Mouse (Mus musculus) urinary bladder, postnatal 0 days (tissue): ENCODE measurements around the gene Synj2. TPM values are rescaled to one million over a fixed set of nuclear protein-coding genes. Genes with fewer than 3 reads are reported as not detected.

Experiments
- polyA plus RNA-seq: library from polyadenylated mRNA; unstranded; fragments of >200 nt; fragmentation: Nextera tagmentation; extraction: Ambion mirVana; gene quantifications from 2 replicates; pipeline ENCODE4 v1.2.1, GENCODE M21; 2015

Gene Synj2
- polyA plus RNA-seq = 7.5 and 8.4 TPM in 2 replicates

DNA sequence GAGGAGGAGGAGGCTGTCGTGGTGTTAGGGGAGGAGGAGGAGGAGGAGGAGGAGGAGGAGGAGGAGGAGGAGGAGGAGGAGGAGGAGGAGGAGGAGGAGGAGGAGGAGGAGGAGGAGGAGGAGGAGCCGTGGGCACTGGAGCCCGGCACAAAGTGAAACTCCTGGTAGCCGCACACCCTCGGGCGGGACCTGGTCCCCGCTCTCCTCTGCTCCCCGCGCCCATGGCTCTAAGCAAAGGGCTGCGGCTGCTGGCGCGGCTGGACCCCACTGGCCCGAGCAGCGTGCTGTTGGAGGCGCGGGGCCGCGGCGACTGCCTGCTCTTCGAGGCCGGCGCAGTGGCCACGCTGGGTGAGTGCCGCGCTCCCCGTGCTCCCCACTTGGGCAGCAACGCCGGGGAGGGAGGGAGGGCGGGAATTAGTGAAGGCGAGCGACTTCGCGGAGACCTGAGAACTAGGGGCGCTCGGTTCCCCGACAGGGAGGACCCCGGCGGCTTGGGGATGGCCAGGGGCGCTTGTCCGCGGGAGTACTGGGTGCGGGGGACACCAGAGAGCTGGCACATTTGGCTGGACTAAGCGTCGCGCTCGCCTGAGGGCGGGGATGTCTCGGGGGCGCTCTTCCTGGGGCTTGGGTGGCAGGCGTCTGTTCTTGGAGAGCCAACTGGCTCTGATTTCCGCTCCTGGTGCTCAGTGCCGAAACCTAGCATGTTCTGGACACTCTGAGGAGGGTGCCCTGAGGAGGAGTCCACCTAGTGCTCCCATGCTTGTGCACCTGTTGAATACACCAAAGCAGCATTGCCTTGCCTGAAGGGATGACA, at the start of gene Synj2:
TSS of gene Synj2 (plus strand) at position 51 of the 814 bp plus-strand sequence.

DNA sequence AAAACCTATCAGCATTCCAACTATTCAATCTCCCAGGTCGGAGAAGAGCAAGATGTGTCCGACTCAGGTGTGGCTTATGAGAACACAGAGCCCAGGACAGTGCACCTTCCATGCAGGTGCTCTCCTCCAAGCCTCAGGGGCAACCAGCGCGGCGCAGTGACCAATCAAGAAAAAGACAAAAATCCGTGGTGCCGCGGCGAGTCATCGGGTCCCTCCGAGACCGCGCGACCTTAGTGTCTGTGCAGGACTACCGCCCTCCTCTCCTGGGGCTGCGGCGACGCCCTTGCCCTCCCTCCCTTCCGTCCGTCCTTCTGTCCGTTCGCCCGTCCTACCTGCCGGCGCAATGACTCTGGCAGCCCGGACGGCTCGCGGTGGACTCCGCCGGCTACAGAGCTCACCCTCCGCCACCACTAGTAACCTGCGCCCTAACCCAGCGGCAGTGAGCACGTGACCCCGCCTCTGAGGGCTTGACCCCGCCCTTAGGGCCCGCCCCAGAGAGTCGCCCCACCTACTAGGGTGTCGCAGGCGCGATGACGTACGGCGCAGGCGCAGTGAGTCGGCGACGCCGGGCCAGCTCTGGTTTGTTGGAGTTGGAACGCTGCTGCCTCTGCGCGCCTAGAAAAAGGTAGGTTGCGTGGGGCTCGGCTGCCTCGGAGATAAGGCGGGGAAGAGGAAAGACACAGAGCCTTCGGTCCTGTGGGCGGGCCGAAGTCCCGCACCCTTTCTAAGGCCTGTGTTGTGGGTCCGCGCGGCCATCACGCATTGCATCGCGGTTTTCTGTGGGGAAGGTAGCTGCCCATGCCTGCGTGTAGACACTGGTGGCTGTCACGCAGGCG, 138.4 kb downstream of the Synj2 start, which contains the start of the genes Serac1 and Gtf2h5:
TSS of gene Serac1 (minus strand) at position 455 of the 836 bp plus-strand sequence.
TSS of gene Gtf2h5 (plus strand) at position 500 of the 836 bp plus-strand sequence.

Other genes with a start within 250 kb of the Synj2 start
- 27.7 and 31.3 TPM in 2 replicates for gene Snx9, start 100.0 kb upstream of the Synj2 start, polyA plus RNA-seq
- gene Serac1, start 138.5 kb downstream of the Synj2 start, polyA plus RNA-seq = 1.8 and 2.1 TPM in 2 replicates
- 156 and 166 TPM in 2 replicates for gene Gtf2h5, start 138.5 kb downstream of the Synj2 start, polyA plus RNA-seq
- gene Tulp4, start 165.2 kb downstream of the Synj2 start, polyA plus RNA-seq = 47.5 and 56.8 TPM in 2 replicates